Mouse (Mus musculus): ENCODE measurements around the gene L3mbtl2.

L3mbtl2 gene

DNA sequence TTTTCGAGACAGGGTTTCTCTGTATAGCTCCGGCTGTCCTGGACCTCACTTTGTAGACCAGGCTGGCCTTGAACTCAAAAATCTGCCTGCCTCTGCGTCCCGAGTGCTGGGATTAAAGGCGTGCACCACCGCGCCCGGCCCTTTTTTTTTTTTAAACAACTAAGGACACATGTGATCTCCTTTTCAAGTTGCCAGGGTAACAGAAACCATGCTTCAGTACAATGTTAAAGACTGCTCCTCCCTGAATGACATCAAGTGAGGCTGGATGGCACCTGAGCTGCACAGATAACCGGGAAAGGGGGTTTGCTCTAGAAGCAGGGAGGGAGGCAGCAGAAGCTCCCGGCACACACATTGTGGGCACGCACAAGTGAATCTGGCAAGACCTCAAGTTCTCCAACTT lies 45.3 kb downstream of the L3mbtl2 start:
- in situ Hi-C loops (cut with MboI, MseI) = no loop called here

DNA sequence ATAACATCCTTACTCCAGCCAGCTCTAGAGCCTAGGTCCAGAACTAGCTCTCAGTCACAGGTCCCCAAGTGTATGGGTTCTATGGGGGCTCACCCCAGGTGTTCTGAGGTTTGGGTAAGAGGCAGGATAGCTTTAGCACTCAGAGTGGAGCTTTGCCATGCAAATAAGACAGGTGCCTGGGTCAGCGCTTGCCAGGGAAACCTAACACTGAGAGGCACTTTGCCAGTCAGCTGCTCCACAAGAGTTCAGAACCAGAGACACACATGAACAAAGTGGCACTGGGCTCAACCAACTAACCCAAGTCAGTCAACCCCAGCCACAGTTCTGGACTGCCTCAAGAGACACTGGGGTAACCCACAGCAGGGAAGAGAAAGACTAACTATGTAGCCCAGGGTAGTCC lies 46.0 kb downstream of the L3mbtl2 start:
- in situ Hi-C loops (cut with MboI, MseI) = loop anchor here (5.0 kb wide), 1 partner anchor 67 kb away; no protein-coding TSS in a partner anchor

DNA sequence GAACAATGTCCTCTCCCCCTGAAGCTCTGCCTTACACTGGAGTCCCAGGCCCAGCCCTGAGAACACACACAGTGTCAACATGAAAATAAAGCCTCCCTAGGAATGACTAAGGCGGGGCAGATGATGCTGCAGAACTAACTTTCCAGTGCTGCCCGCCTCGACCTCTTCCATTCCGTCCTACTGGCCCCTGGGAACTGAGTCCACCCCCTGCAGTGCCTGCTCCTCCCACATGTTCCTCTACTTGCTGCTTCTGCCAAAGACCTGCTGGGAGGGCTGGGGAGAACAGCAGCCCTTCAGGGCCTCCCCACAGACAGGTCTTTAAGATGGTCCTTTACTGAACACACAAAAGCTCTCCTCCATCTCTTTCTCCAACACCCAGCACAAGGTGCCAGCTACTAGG lies 47.1 kb downstream of the L3mbtl2 start:
- in situ Hi-C loops (cut with MboI, MseI) = loop anchor here (5.0 kb wide), 1 partner anchor 68 kb away; no protein-coding TSS in a partner anchor

DNA sequence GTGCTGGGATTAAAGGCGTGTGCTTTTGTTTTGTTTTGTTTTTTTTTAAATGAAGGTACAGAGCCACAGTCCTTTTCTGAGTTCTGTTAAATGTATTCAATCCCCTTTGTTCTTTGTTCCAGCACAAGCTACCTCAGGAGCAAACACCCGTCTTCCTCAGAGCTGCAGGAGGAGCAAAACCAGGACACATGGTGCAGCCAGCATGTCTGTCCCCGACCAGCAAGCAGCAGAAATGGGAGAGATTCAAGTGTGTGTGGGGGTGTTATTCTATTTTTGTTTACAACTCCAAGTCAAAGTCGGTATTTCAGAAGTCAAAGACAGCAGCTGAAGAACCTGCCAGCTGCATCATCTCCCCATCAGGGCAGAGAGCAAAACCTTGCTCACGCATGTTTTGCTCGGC lies 50.1 kb downstream of the L3mbtl2 start:
- in situ Hi-C loops (cut with MboI, MseI) = loop anchor here (5.0 kb wide), 1 partner anchor 71 kb away; no protein-coding TSS in a partner anchor

DNA sequence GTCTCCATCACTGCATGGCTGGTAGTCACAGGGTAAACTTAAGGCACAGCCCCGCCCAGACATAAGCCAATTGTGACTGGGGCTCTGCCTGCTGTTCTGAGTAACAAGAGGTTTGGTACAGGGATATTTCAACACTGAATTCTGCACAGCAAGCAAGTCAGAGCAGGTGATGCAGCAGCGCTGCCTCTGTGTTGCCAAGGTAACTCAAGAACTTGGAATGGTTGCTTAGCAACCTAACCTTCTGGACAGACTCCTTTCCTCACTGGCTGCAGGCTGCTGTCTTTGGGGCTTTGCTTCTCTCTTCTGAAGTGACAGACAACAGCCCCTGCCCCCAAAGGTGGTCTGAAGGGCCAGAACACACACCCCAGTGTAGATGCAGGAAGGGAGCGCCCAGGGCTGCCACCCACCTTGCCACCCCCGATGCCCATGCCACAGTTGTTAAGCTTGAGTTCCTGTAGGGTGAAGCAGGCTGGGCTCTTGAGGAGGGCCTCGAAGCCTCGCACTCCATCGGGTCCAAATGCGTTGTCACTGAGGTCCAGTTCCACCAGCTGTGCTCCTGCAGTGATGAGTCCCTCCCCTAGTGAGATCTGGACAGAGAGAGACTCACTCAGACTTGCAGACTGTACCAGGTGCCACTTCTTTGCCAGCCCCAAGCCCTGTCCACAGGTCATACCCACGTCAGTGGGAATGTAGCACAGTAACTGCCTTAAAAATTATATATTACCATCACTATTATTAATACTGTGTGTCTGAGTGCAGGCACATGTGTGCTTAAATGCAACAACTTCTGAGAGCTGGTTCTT lies 54.8 kb downstream of the L3mbtl2 start:
- in situ Hi-C loops (cut with MboI, MseI) = loop anchor here (5.0 kb wide), 1 partner anchor 96 kb away; no protein-coding TSS in a partner anchor

DNA sequence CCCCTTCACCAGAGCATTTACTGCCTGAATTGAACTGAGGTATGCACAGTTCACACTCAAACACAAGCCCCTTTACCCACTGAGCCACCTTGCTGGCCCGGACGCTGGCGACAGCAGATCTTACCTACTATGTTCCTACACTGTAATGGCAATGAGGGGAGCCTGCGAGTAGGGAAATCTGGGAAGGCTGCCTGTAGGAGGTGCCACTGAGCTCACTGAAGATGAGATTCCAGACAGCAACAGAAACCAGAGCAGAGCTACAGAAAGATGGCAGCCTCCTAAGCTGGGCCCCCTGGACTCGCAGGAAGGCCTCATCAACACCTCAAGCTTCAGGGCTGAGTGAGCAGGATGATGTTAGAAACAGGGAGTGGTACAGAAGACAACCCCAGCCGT lies 55.4 kb downstream of the L3mbtl2 start:
- in situ Hi-C loops (cut with MboI, MseI) = loop anchor here (5.0 kb wide), 1 partner anchor 97 kb away; no protein-coding TSS in a partner anchor

DNA sequence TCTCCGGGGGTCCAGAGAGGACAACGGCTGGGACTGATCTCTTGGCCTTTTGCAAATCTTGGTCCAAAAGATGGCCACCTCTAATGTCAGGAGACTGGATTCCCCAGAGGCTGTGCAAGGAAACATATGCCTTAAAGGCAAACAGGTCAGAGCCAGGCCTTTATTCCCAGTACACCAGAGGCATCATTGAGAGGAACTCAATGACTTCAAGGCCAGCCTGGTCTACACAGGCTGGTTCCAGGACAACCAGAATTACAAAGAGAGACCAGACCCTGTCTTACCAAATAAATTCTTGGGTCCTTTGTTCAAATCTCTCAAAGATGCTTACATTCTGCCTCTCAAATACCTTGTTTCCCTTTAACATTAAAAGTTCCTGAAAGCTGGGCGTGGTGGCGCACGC lies 58.7 kb downstream of the L3mbtl2 start:
- in situ Hi-C loops (cut with MboI, MseI) = no loop called here

DNA sequence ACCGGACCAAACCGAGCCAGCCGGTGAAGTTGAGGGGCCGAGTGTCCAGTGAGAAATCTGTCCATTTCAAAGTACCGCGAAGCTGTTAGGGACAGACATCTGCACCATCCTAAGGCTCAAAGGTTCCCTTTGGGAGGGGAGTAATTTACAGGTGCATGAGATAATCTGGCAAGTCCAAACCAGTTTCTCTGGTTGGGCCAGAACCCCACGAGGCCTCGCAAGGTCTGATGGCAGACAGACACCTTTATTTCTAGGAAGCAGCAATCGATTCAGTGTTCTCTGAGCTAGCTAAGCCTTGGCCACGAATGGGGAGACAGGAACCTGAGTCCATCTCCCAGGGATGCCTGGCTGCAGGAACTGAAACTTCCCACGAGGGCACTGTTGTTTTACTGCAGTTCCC lies 60.0 kb downstream of the L3mbtl2 start:
- in situ Hi-C loops (cut with MboI, MseI) = no loop called here

DNA sequence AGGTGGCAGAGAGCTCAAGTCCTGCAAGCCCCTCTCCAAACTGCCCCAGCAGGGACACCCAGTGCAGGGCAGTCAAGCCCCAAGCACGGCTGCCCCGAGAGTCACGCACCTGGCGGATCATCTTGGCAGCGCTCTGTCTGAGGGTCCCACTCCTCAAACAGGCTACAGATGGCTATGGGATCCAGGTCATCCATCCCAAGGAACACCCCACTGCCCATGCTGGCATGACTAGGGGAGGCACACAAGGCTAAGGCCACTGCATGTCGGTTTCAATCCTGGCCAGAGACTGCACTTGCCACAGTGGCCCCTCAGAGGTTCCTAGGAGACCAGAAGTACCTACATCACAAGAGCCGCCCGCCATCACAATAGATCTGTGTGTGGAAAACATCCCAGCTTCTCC lies 62.3 kb downstream of the L3mbtl2 start:
- in situ Hi-C loops (cut with MboI, MseI) = no loop called here

DNA sequence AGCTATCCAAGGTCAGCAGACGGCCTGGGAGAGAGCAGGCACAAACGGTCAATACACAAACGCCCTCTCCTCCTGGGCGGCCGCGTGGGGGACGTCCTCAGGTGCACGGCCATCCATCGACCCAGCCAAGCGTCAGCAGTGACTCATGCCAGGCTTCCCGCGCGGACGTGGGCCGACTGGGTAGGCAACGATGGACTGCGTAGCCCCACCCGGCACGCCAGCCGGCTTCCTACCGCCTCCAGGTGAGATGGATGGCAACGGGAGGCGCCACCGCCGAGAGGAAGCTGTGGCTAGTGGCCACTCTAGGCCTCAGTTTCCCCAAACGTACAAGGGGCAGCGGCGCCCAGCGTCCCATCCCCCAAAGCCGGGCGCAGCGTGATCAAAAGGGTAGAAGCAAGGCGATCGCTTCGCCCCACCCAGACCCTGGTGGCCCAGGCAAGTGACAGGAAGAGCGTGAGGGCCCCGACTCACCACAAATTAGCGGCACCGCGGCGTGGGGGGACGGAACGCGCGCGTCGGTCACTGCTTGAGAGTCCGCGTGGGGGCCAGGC lies 65.6 kb downstream of the L3mbtl2 start:
- in situ Hi-C loops (cut with MboI, MseI) = no loop called here

DNA sequence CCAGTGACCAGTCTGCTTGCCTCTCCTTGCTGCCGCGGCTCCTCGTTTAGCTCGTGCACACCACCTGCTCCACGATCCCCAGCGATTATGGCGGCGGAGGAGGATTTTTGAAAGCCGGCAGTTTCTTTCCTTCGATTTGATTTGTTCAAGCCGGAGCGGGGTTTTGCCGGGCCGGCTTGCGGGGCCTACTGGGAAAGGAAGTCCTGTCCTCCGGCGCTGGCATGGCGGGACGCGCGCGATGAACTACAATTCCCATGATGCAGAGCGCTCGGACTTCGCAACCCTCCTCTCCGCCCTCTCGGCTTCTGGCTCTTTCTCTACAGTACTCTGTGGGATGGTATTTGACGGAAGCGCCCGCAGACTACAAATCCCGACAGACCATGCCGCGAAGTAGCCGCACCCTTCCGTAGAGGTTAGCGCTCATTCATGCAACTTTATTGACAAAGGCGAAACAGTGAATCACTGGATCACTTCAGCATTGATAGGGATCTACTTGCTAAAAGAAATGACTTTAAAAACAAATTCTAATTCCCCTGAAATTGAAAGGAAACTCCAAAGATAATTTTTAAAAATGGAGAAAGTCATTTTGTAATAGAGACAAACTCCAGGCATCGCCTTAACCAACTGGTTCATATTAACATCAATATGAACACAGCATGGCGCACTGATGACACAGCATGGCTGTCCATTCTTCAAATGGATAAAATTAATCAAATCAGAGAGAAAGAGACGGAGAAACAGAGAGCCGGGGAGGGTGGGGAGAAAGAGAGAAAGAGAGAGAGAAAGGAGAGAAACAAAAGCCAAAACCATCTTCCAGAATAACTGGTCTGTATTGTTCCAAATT lies 66.3 kb downstream of the L3mbtl2 start:
- in situ Hi-C loops (cut with MboI, MseI) = no loop called here

DNA sequence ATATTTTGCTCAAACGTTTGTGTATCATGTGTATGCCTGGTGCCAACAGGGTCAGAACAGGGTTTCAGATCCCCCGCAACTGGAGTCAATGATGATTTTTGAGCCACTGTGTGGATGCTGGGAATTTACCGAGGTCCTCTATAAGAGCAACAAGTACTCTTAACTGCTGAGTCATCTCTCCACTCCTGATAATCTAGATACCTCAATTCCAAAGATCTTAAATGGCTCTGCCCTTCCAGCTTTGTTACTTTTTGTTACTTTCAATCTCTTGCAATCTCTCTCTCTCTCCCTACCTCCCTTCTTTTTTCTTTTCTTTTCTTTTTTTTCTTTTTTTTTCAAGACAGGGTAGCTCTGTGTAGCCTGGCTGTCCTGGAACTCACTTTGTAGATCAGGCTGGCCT lies 71.4 kb downstream of the L3mbtl2 start:
- in situ Hi-C loops (cut with MboI, MseI) = no loop called here

Measured in T-helper 1 cell (primary cell).